Mouse (Mus musculus): ENCODE results near the gene Safb. TPM values are rescaled to one million over a fixed set of nuclear protein-coding genes. Genes with fewer than 3 reads are reported as not detected.

Safb gene
- polyA plus RNA-seq, 1 experiment from 2014 or later, result 109 TPM

- Histone ChIP-seq H3K4me3 (ENCODE audit: low read depth, low read length) (no peak overlapping the region), H3K27me3 (ENCODE audit: control insufficient read depth, insufficient read depth, low read length) (no peaks in the 10 kb centered on the region), H3K4me2 (ENCODE audit: low read depth, low read length) (no peak overlapping the region; the same call in 1 of the 2 replicates), H3K9ac (replicated peaks; ENCODE audit: low read length) (no peak overlapping the region), H3K27ac (replicated peaks; ENCODE audit: low read depth, low read length) (no peak overlapping the region), H3K36me3 (replicated peaks; ENCODE audit: control insufficient read depth, insufficient read depth, low read depth, low read length) (peaks cover 41% of the 10 kb centered on the region), H3K4me1 (ENCODE audit: control insufficient read depth, insufficient read depth, low read length) (no peaks in the 10 kb centered on the region), H3K9me3 (replicated peaks; ENCODE audit: control insufficient read depth, low read length) (no peaks in the 10 kb centered on the region)
- DNase-seq (ENCODE audit: low spot score), result no peak
- ATAC-seq (replicated peaks; ENCODE audit: insufficient number of reproducible peaks, low FRiP score, low TSS enrichment, low read depth), result no peak
- WGBS, result 95% methylated on average over 5 of the region's 5 CpGs
Measured at GRCm38 (mm10) chr17:56566918-56567317, 17.7 kb upstream of the Safb start.

GRCm38 (mm10) chr17:56567370-56567769, 17.3 kb upstream of the Safb start:
- Histone ChIP-seq H3K4me3 (ENCODE audit: low read depth, low read length) (no peak overlapping the region), H3K36me3 (replicated peaks; ENCODE audit: control insufficient read depth, insufficient read depth, low read depth, low read length) (peaks cover 36% of the 10 kb centered on the region), H3K27me3 (ENCODE audit: control insufficient read depth, insufficient read depth, low read length) (no peaks in the 10 kb centered on the region), H3K27ac (replicated peaks; ENCODE audit: low read depth, low read length) (no peak overlapping the region), H3K4me1 (ENCODE audit: control insufficient read depth, insufficient read depth, low read length) (no peaks in the 10 kb centered on the region), H3K4me2 (ENCODE audit: low read depth, low read length) (no peak overlapping the region), H3K9me3 (replicated peaks; ENCODE audit: control insufficient read depth, low read length) (no peaks in the 10 kb centered on the region), H3K9ac (replicated peaks; ENCODE audit: low read length) (no peak overlapping the region)
- 94% methylated on average over 4 of the region's 4 CpGs for WGBS
- DNase-seq (ENCODE audit: low spot score), result no peak
- ATAC-seq (replicated peaks; ENCODE audit: insufficient number of reproducible peaks, low FRiP score, low TSS enrichment, low read depth), result no peak

- no peaks in the 10 kb centered on the region for H3K9me3 ChIP-seq (replicated peaks; ENCODE audit: control insufficient read depth, low read length)
- no peak overlapping the region for H3K4me2 ChIP-seq (ENCODE audit: low read depth, low read length)
- no peak overlapping the region for H3K4me3 ChIP-seq (ENCODE audit: low read depth, low read length)
- H3K27me3 ChIP-seq (ENCODE audit: control insufficient read depth, insufficient read depth, low read length), result no peaks in the 10 kb centered on the region
- H3K9ac ChIP-seq (replicated peaks; ENCODE audit: low read length), result no peak overlapping the region
- no peak overlapping the region for H3K27ac ChIP-seq (replicated peaks; ENCODE audit: low read depth, low read length)
- 86% methylated on average over 4 of the region's 4 CpGs for WGBS
- ATAC-seq (replicated peaks; ENCODE audit: insufficient number of reproducible peaks, low FRiP score, low TSS enrichment, low read depth), result no peak
- H3K4me1 ChIP-seq (ENCODE audit: control insufficient read depth, insufficient read depth, low read length), result no peaks in the 10 kb centered on the region
- peaks cover 35% of the 10 kb centered on the region for H3K36me3 ChIP-seq (replicated peaks; ENCODE audit: control insufficient read depth, insufficient read depth, low read depth, low read length)
- DNase-seq (ENCODE audit: low spot score), result no peak
Measured at GRCm38 (mm10) chr17:56570287-56570686, 14.3 kb upstream of the Safb start.

GRCm38 (mm10) chr17:56572154-56572553, 12.5 kb upstream of the Safb start:
- H3K4me3 ChIP-seq (ENCODE audit: low read depth, low read length), result no peak overlapping the region
- H3K9ac ChIP-seq (replicated peaks; ENCODE audit: low read length), result no peak overlapping the region
- H3K4me2 ChIP-seq (ENCODE audit: low read depth, low read length), result no peak overlapping the region
- no peaks in the 10 kb centered on the region for H3K27me3 ChIP-seq (ENCODE audit: control insufficient read depth, insufficient read depth, low read length)
- DNase-seq (ENCODE audit: low spot score) (no peak), ATAC-seq (replicated peaks; ENCODE audit: insufficient number of reproducible peaks, low FRiP score, low TSS enrichment, low read depth) (no peak)
- no peaks in the 10 kb centered on the region for H3K4me1 ChIP-seq (ENCODE audit: control insufficient read depth, insufficient read depth, low read length)
- peaks cover 27% of the 10 kb centered on the region for H3K36me3 ChIP-seq (replicated peaks; ENCODE audit: control insufficient read depth, insufficient read depth, low read depth, low read length)
- no peaks in the 10 kb centered on the region for H3K9me3 ChIP-seq (replicated peaks; ENCODE audit: control insufficient read depth, low read length)
- WGBS, result 79% methylated on average over 1 of the region's 1 CpGs
- H3K27ac ChIP-seq (replicated peaks; ENCODE audit: low read depth, low read length), result no peak overlapping the region

GRCm38 (mm10) chr17:56572939-56573338, 11.7 kb upstream of the Safb start:
- 91% methylated on average over 3 of the region's 3 CpGs for WGBS
- H3K27me3 ChIP-seq (ENCODE audit: control insufficient read depth, insufficient read depth, low read length), result no peaks in the 10 kb centered on the region
- H3K4me1 ChIP-seq (ENCODE audit: control insufficient read depth, insufficient read depth, low read length), result no peaks in the 10 kb centered on the region
- ATAC-seq (replicated peaks; ENCODE audit: insufficient number of reproducible peaks, low FRiP score, low TSS enrichment, low read depth), result no peak
- H3K9me3 ChIP-seq (replicated peaks; ENCODE audit: control insufficient read depth, low read length), result no peaks in the 10 kb centered on the region
- no peak for DNase-seq (ENCODE audit: low spot score)
- no peak overlapping the region for H3K4me2 ChIP-seq (ENCODE audit: low read depth, low read length)
- peaks cover 27% of the 10 kb centered on the region for H3K36me3 ChIP-seq (replicated peaks; ENCODE audit: control insufficient read depth, insufficient read depth, low read depth, low read length)
- H3K9ac ChIP-seq (replicated peaks; ENCODE audit: low read length), result no peak overlapping the region
- H3K27ac ChIP-seq (replicated peaks; ENCODE audit: low read depth, low read length), result no peak overlapping the region
- no peak overlapping the region for H3K4me3 ChIP-seq (ENCODE audit: low read depth, low read length)

GRCm38 (mm10) chr17:56583071-56583470, 1.6 kb upstream of the Safb start:
- Histone ChIP-seq H3K4me1 (ENCODE audit: control insufficient read depth, insufficient read depth, low read length) (peaks cover 7% of the 10 kb centered on the region; the same call in 1 of the 2 replicates), H3K4me2 (ENCODE audit: low read depth, low read length) (peak overlapping the region; percentile 81), H3K27me3 (ENCODE audit: control insufficient read depth, insufficient read depth, low read length) (no peaks in the 10 kb centered on the region), H3K4me3 (ENCODE audit: low read depth, low read length) (peak overlapping the region; percentile 94), H3K9ac (replicated peaks; ENCODE audit: low read length) (peak overlapping the region; percentile 85), H3K36me3 (replicated peaks; ENCODE audit: control insufficient read depth, insufficient read depth, low read depth, low read length) (peaks cover 18% of the 10 kb centered on the region), H3K27ac (replicated peaks; ENCODE audit: low read depth, low read length) (no peak overlapping the region), H3K9me3 (replicated peaks; ENCODE audit: control insufficient read depth, low read length) (no peaks in the 10 kb centered on the region)
- DNase-seq (ENCODE audit: low spot score), result no peak
- 93% methylated on average over 1 of the region's 1 CpGs for WGBS
- no peak for ATAC-seq (replicated peaks; ENCODE audit: insufficient number of reproducible peaks, low FRiP score, low TSS enrichment, low read depth)

- 5% methylated on average over 31 of the region's 33 CpGs for WGBS
- no peak for ATAC-seq (replicated peaks; ENCODE audit: insufficient number of reproducible peaks, low FRiP score, low TSS enrichment, low read depth)
- peak overlapping the region; percentile 81 for H3K4me2 ChIP-seq (ENCODE audit: low read depth, low read length)
- peak overlapping the region; percentile 60 for H3K27ac ChIP-seq (replicated peaks; ENCODE audit: low read depth, low read length)
- peaks cover 18% of the 10 kb centered on the region for H3K36me3 ChIP-seq (replicated peaks; ENCODE audit: control insufficient read depth, insufficient read depth, low read depth, low read length)
- peaks cover 7% of the 10 kb centered on the region; the same call in 1 of the 2 replicates for H3K4me1 ChIP-seq (ENCODE audit: control insufficient read depth, insufficient read depth, low read length)
- H3K9me3 ChIP-seq (replicated peaks; ENCODE audit: control insufficient read depth, low read length), result no peaks in the 10 kb centered on the region
- H3K27me3 ChIP-seq (ENCODE audit: control insufficient read depth, insufficient read depth, low read length), result no peaks in the 10 kb centered on the region
- peak overlapping the region; percentile 85 for H3K9ac ChIP-seq (replicated peaks; ENCODE audit: low read length)
- DNase-seq (ENCODE audit: low spot score), result peak; percentile 44
- peak overlapping the region; percentile 94 for H3K4me3 ChIP-seq (ENCODE audit: low read depth, low read length)
Measured at GRCm38 (mm10) chr17:56583611-56584256, 891 bp upstream of the Safb start.

GRCm38 (mm10) chr17:56585171-56585821, 671 bp downstream of the Safb start:
- peak overlapping the region; percentile 94 for H3K4me3 ChIP-seq (ENCODE audit: low read depth, low read length)
- H3K27ac ChIP-seq (replicated peaks; ENCODE audit: low read depth, low read length), result peak overlapping the region; percentile 86
- H3K9ac ChIP-seq (replicated peaks; ENCODE audit: low read length), result peak overlapping the region; percentile 92
- H3K4me2 ChIP-seq (ENCODE audit: low read depth, low read length), result peak overlapping the region; percentile 76
- H3K9me3 ChIP-seq (replicated peaks; ENCODE audit: control insufficient read depth, low read length), result no peaks in the 10 kb centered on the region
- peaks cover 25% of the 10 kb centered on the region for H3K36me3 ChIP-seq (replicated peaks; ENCODE audit: control insufficient read depth, insufficient read depth, low read depth, low read length)
- H3K27me3 ChIP-seq (ENCODE audit: control insufficient read depth, insufficient read depth, low read length), result no peaks in the 10 kb centered on the region
- peaks cover 7% of the 10 kb centered on the region; the same call in 1 of the 2 replicates for H3K4me1 ChIP-seq (ENCODE audit: control insufficient read depth, insufficient read depth, low read length)
- ATAC-seq (replicated peaks; ENCODE audit: insufficient number of reproducible peaks, low FRiP score, low TSS enrichment, low read depth) (no peak; the same call in 1 of the 2 replicates), DNase-seq (ENCODE audit: low spot score) (peak; percentile 56)
- under 1% methylated on average over 61 of the region's 61 CpGs for WGBS
